Mouse (Mus musculus): ENCODE results near the gene Epb41l4b. TPM values are rescaled to one million over a fixed set of nuclear protein-coding genes. Genes with fewer than 3 reads are reported as not detected.

Epb41l4b gene
- polyA plus RNA-seq, 1 experiment from 2014 or later: 23.0 TPM

GRCm38 (mm10) chr4:56946641-56947640 lies 196.3 kb downstream of the Epb41l4b start, which contains the start of gene Tmem245:
Gene Tmem245 (minus strand): TSS chr4:56947437.
- Histone ChIP-seq H3K9ac (ENCODE audit: low read length) (peak within 1 kb of the TSS; percentile 86), H3K27ac (replicated peaks) (peak within 1 kb of the TSS; percentile 95), H3K27me3 (ENCODE audit: control insufficient read depth, insufficient read depth, low read length) (no peaks in the 10 kb centered on the region), H3K9me3 (ENCODE audit: control insufficient read depth, low read length) (no peaks in the 10 kb centered on the region), H3K4me2 (replicated peaks; ENCODE audit: low read depth) (peak within 1 kb of the TSS; percentile 93), H3K36me3 (ENCODE audit: control insufficient read depth, insufficient read depth, low read length) (no peaks in the 10 kb centered on the region), H3K4me1 (replicated peaks; ENCODE audit: control insufficient read depth, insufficient read depth) (peaks cover 7% of the 10 kb centered on the region; the same call in 1 of the 2 replicates), H3K4me3 (ENCODE audit: low read depth, low read length) (peak within 1 kb of the TSS; percentile 86)
- ATAC-seq (ENCODE audit: low FRiP score, low TSS enrichment): peak; percentile 97
- under 1% methylated on average over 77 of the region's 107 CpGs for WGBS
- TF ChIP-seq CTCF (IDR thresholded peaks at IDR 0.05; ENCODE audit: low read depth): no peak
- no peak for TF ChIP-seq EP300 (optimal IDR thresholded peaks at IDR 0.05)
- DNase-seq (ENCODE audit: low spot score): peak; percentile 97

- peak; percentile 30; the same call in 1 of the 2 replicates for ATAC-seq (ENCODE audit: low FRiP score, low TSS enrichment)
- Histone ChIP-seq H3K9ac (ENCODE audit: low read length) (peak overlapping the region; percentile 86), H3K27ac (replicated peaks) (peak overlapping the region; percentile 95), H3K27me3 (ENCODE audit: control insufficient read depth, insufficient read depth, low read length) (no peaks in the 10 kb centered on the region), H3K4me3 (ENCODE audit: low read depth, low read length) (peak overlapping the region; percentile 86), H3K4me1 (replicated peaks; ENCODE audit: control insufficient read depth, insufficient read depth) (peaks cover 7% of the 10 kb centered on the region; the same call in 1 of the 2 replicates), H3K36me3 (ENCODE audit: control insufficient read depth, insufficient read depth, low read length) (no peaks in the 10 kb centered on the region), H3K4me2 (replicated peaks; ENCODE audit: low read depth) (peak overlapping the region; percentile 93), H3K9me3 (ENCODE audit: control insufficient read depth, low read length) (no peaks in the 10 kb centered on the region)
- TF ChIP-seq CTCF (IDR thresholded peaks at IDR 0.05; ENCODE audit: low read depth) (no peak), EP300 (optimal IDR thresholded peaks at IDR 0.05) (no peak)
- under 1% methylated on average over 14 of the region's 14 CpGs for WGBS
- no peak for DNase-seq (ENCODE audit: low spot score)
Observed at GRCm38 (mm10) chr4:56946180-56946579, 197.1 kb downstream of the Epb41l4b start.

- Histone ChIP-seq H3K4me2 (replicated peaks; ENCODE audit: low read depth) (0 out of 2 replicates have a peak overlapping the region, but pooled peaks have one; percentile 3), H3K27ac (replicated peaks) (no peak overlapping the region), H3K9me3 (ENCODE audit: control insufficient read depth, low read length) (no peaks in the 10 kb centered on the region), H3K36me3 (ENCODE audit: control insufficient read depth, insufficient read depth, low read length) (no peaks in the 10 kb centered on the region), H3K4me1 (replicated peaks; ENCODE audit: control insufficient read depth, insufficient read depth) (peaks cover 7% of the 10 kb centered on the region; the same call in 1 of the 2 replicates), H3K27me3 (ENCODE audit: control insufficient read depth, insufficient read depth, low read length) (no peaks in the 10 kb centered on the region), H3K4me3 (ENCODE audit: low read depth, low read length) (no peak overlapping the region), H3K9ac (ENCODE audit: low read length) (no peak overlapping the region)
- DNase-seq (ENCODE audit: low spot score) (no peak), ATAC-seq (ENCODE audit: low FRiP score, low TSS enrichment) (no peak)
- 22% methylated on average over 4 of the region's 4 CpGs for WGBS
- TF ChIP-seq EP300 (optimal IDR thresholded peaks at IDR 0.05): no peak
- TF ChIP-seq CTCF (IDR thresholded peaks at IDR 0.05; ENCODE audit: low read depth): no peak
Observed at GRCm38 (mm10) chr4:56944286-56944685, 199.0 kb downstream of the Epb41l4b start.

DNA sequence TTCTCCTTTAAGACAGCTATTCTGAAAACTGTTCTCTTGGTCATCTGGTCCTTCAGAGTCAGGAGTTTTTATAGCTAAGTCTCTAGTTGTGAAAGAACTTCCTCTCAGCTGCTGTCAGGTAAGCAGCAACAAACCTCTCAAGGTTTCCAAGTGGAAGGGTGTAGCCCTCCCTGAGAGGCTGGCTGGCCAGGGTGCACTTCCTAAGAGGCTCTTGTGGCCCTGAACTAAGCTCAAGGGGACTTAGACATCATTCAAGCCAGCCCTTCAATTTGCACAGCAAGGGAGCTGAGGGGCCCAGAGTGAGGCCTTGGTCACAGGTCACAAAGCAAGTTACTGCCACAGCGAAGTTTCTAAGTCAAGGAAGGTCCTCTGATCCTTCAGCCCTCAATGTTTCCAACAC lies 200.0 kb downstream of the Epb41l4b start:
- Histone ChIP-seq H3K27me3 (ENCODE audit: control insufficient read depth, insufficient read depth, low read length) (no peaks in the 10 kb centered on the region), H3K27ac (replicated peaks) (no peak overlapping the region), H3K4me2 (replicated peaks; ENCODE audit: low read depth) (no peak overlapping the region), H3K9me3 (ENCODE audit: control insufficient read depth, low read length) (no peaks in the 10 kb centered on the region), H3K4me3 (ENCODE audit: low read depth, low read length) (no peak overlapping the region), H3K4me1 (replicated peaks; ENCODE audit: control insufficient read depth, insufficient read depth) (peaks cover 7% of the 10 kb centered on the region; the same call in 1 of the 2 replicates), H3K9ac (ENCODE audit: low read length) (no peak overlapping the region), H3K36me3 (ENCODE audit: control insufficient read depth, insufficient read depth, low read length) (no peaks in the 10 kb centered on the region)
- 53% methylated on average over 1 of the region's 1 CpGs for WGBS
- no peak for DNase-seq (ENCODE audit: low spot score)
- ATAC-seq (ENCODE audit: low FRiP score, low TSS enrichment): no peak
- TF ChIP-seq EP300 (optimal IDR thresholded peaks at IDR 0.05): no peak
- TF ChIP-seq CTCF (IDR thresholded peaks at IDR 0.05; ENCODE audit: low read depth): no peak

- DNase-seq (ENCODE audit: low spot score) (no peak), ATAC-seq (ENCODE audit: low FRiP score, low TSS enrichment) (no peak)
- no peaks in the 10 kb centered on the region for H3K36me3 ChIP-seq (ENCODE audit: control insufficient read depth, insufficient read depth, low read length)
- no peaks in the 10 kb centered on the region for H3K27me3 ChIP-seq (ENCODE audit: control insufficient read depth, insufficient read depth, low read length)
- H3K4me3 ChIP-seq (ENCODE audit: low read depth, low read length): no peak overlapping the region
- no peak overlapping the region for H3K9ac ChIP-seq (ENCODE audit: low read length)
- peaks cover 7% of the 10 kb centered on the region; the same call in 1 of the 2 replicates for H3K4me1 ChIP-seq (replicated peaks; ENCODE audit: control insufficient read depth, insufficient read depth)
- WGBS: 45% methylated on average over 1 of the region's 1 CpGs
- H3K9me3 ChIP-seq (ENCODE audit: control insufficient read depth, low read length): no peaks in the 10 kb centered on the region
- TF ChIP-seq EP300 (optimal IDR thresholded peaks at IDR 0.05) (no peak), CTCF (IDR thresholded peaks at IDR 0.05; ENCODE audit: low read depth) (no peak)
- no peak overlapping the region for H3K27ac ChIP-seq (replicated peaks)
- no peak overlapping the region for H3K4me2 ChIP-seq (replicated peaks; ENCODE audit: low read depth)
Observed at GRCm38 (mm10) chr4:56942567-56942966, 200.7 kb downstream of the Epb41l4b start.

Other genes starting within 250 kb of the Epb41l4b start
- gene Tmem245, start 196.0 kb downstream of the Epb41l4b start, polyA plus RNA-seq (2015; fragmentation: Nextera tagmentation; extraction: Ambion mirVana): 4.0 and 4.9 TPM in 2 replicates
- 0.21 TPM in 2 replicates for gene Frrs1l, start 153.0 kb downstream of the Epb41l4b start, polyA plus RNA-seq (2015; fragmentation: Nextera tagmentation; extraction: Ambion mirVana)
- 4.3 and 5.2 TPM in 2 replicates for gene Ptpn3, start 158.4 kb upstream of the Epb41l4b start, polyA plus RNA-seq (2015; fragmentation: Nextera tagmentation; extraction: Ambion mirVana)